Mouse (Mus musculus) adrenal gland, postnatal 36 days (tissue): ENCODE data around the gene D130043K22Rik. TPM values are rescaled to one million over a fixed set of nuclear protein-coding genes. Genes with fewer than 3 reads are reported as not detected.

Source experiments
- DNase-seq, 2 experiments: peaks; one replicate each; pipeline ENCODE4 v3.0.0; 2021; ENCODE audit warnings: mixed read lengths in 1 of 2
- total RNA-seq, 2 experiments: library from RNA; stranded (reverse); gene quantifications; 2 replicates each; pipeline ENCODE4 v1.2.3; 2021

The D130043K22Rik gene
- total RNA-seq, 2 experiments from 2014 or later, result 0.46 to 0.70 TPM

DNA sequence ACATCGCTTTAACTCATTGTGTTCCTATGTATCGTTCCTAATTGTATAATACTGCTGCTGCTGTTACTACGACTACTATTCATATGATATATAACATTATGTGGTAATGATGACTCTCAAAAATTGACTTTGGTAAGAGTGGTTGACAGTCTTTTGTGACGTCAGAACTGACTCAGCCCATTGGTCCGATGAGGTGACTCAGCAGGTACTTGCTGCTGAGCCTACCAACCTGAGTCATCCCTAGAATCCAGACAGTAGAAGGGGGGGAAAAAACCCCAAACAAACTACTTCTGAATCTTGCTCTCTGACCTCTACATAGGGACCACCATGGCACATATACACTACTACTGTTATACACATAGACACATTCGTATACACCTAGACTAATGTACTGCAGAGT is 103.9 kb downstream of the D130043K22Rik start:
- DNase-seq, result no peak

Other genes with a start within 250 kb of the D130043K22Rik start
- not detected for gene Armh2, start 103.9 kb upstream of the D130043K22Rik start, total RNA-seq
- 10 to 100 TPM; 10.7 to 12.2 TPM for gene Gmnn, start 83.2 kb upstream of the D130043K22Rik start, total RNA-seq
- 100 to 1,000 TPM; 226 to 236 TPM for gene BC005537, start 43.5 kb upstream of the D130043K22Rik start, total RNA-seq
- 10 to 100 TPM; 68.0 to 91.6 TPM for gene Acot13, start 13.6 kb upstream of the D130043K22Rik start, total RNA-seq
- 10 to 100 TPM; 22.6 to 23.5 TPM for gene Tdp2, start 13.5 kb upstream of the D130043K22Rik start, total RNA-seq
- 10 to 100 TPM; 12.7 to 18.4 TPM for gene Aldh5a1, start 92.5 kb downstream of the D130043K22Rik start, total RNA-seq
- gene Gpld1, start 98.0 kb downstream of the D130043K22Rik start, total RNA-seq, result 1 to 10 TPM; 2.8 to 3.7 TPM
- 10 to 100 TPM; 44.4 to 49.0 TPM for gene Mrs2, start 175.2 kb downstream of the D130043K22Rik start, total RNA-seq
- under 1 TPM; 0.17 to 0.40 TPM for gene Dcdc2a, start 210.9 kb downstream of the D130043K22Rik start, total RNA-seq